In genomic region chrX:140428252-140428651, GRCm38 (mm10) we compare ENCODE assay signal across 14 mouse cellular contexts. TPM values are rescaled to one million over a fixed set of nuclear protein-coding genes. Genes with fewer than 3 reads are reported as not detected.
A peak's percentile ranks its signal among the peaks of the same experiment; 100 is the strongest.
DNase-seq lines count a peak whose midpoint lies in the region; ATAC-seq and TF ChIP-seq lines count a peak whose summit lies in the region.
"Had no signal": no experiment of that assay in that cellular context is flagged by ENCODE, and none has a peak within 500 bp of the region (broad histone marks: within the 10 kb centered on the region; RNA-seq: fewer than 3 reads in every experiment).

No protein-coding gene starts in this region.

- H3K27me3 ChIP-seq in liver, embryonic 14.5 days (ENCODE audit: control insufficient read depth, insufficient read depth, low read length), result no peaks in the 10 kb centered on the region
- H3K27me3 ChIP-seq in liver, embryonic 12.5 days (replicated peaks), result peaks cover 19% of the 10 kb centered on the region; the same call in 1 of the 2 replicates
- H3K27me3 ChIP-seq: lung, embryonic 15.5 days had no signal

- TF ChIP-seq CTCF in gastrocnemius, adult 2 months (IDR thresholded peaks at IDR 0.05), result peak; percentile 13; the same call in 1 of the 2 replicates
- peak; percentile 42; the same call in 1 of the 2 replicates for TF ChIP-seq CTCF in liver, embryonic 14.5 days (IDR thresholded peaks at IDR 0.05; ENCODE audit: low read depth)

- no peak overlapping the region for H3K27ac ChIP-seq in gastrocnemius, adult 2 months
- no peak overlapping the region for H3K27ac ChIP-seq in liver, embryonic 14.5 days
- H3K27ac ChIP-seq in liver, embryonic 12.5 days, result no peak overlapping the region
- H3K27ac ChIP-seq: hindbrain, embryonic 12.5 days; lung, embryonic 15.5 days had no signal

- no peaks in the 10 kb centered on the region for H3K36me3 ChIP-seq in liver, embryonic 14.5 days (replicated peaks; ENCODE audit: control insufficient read depth, insufficient read depth, low read depth)
- no peaks in the 10 kb centered on the region for H3K36me3 ChIP-seq in liver, embryonic 12.5 days
- H3K36me3 ChIP-seq: hindbrain, embryonic 12.5 days; lung, embryonic 15.5 days had no signal

- H3K4me2 ChIP-seq in liver, embryonic 14.5 days (ENCODE audit: low read depth), result no peak overlapping the region
- H3K4me2 ChIP-seq in liver, embryonic 12.5 days, result no peak overlapping the region
- H3K4me2 ChIP-seq: hindbrain, embryonic 12.5 days; lung, embryonic 15.5 days had no signal

- H3K9me3 ChIP-seq in liver, embryonic 14.5 days (ENCODE audit: control insufficient read depth, low read length), result no peaks in the 10 kb centered on the region
- H3K9me3 ChIP-seq in liver, embryonic 12.5 days (replicated peaks), result no peaks in the 10 kb centered on the region
- H3K9me3 ChIP-seq: hindbrain, embryonic 12.5 days; lung, embryonic 15.5 days had no signal

- WGBS in liver, embryonic 14.5 days (ENCODE audit: insufficient replicate concordance), result 61% methylated on average over 7 of the region's 8 CpGs
- 60% methylated on average over 8 of the region's 8 CpGs for WGBS in liver, embryonic 12.5 days (ENCODE audit: insufficient replicate concordance)

- no peak for ATAC-seq in liver, embryonic 14.5 days (ENCODE audit: insufficient read depth)
- no peak for ATAC-seq in liver, embryonic 12.5 days
- 0 out of 2 replicates have a peak, but pooled peaks have one; percentile 25 for ATAC-seq in granulocyte monocyte progenitor cell, adult 5-6 weeks (replicated peaks; ENCODE audit: poor library complexity, severe bottlenecking)

- H3K4me1 ChIP-seq in liver, embryonic 14.5 days (replicated peaks; ENCODE audit: control insufficient read depth in 2 of 2, insufficient read depth in 2 of 2, low read length in 1 of 2), result no peaks in the 10 kb centered on the region
- no peaks in the 10 kb centered on the region for H3K4me1 ChIP-seq in liver, embryonic 12.5 days
- H3K4me1 ChIP-seq: hindbrain, embryonic 12.5 days; lung, embryonic 15.5 days had no signal

- H3K4me3 ChIP-seq in gastrocnemius, adult 2 months, result no peak overlapping the region
- no peak overlapping the region for H3K4me3 ChIP-seq in liver, embryonic 14.5 days (ENCODE audit: insufficient read depth in 1 of 2, low read depth in 2 of 2, low read length in 2 of 2)
- no peak overlapping the region for H3K4me3 ChIP-seq in liver, embryonic 12.5 days
- H3K4me3 ChIP-seq: hindbrain, embryonic 12.5 days; lung, embryonic 15.5 days had no signal

- intact Hi-C loops in gastrocnemius, adult 2 months (cut with DNase I), result no loop called here

- DNase-seq in gastrocnemius, adult 2 months, result no peak
- no peak for DNase-seq in gastrocnemius, adult 18-20 months (ENCODE audit: low spot score)
- no peak for DNase-seq in liver, embryonic 14.5 days (ENCODE audit: low read depth in 3 of 3, low spot score in 3 of 3)
- peak; percentile 15 for DNase-seq in thymus, postnatal 0 days (ENCODE audit: low spot score)
- no peak for DNase-seq in urinary bladder, postnatal 4 days (ENCODE audit: low spot score in 2 of 2)
- no peak for DNase-seq in adrenal gland, postnatal 14 days
- DNase-seq: adrenal gland, postnatal 10 days; cerebellum, adult 9-10 months; gastrocnemius, postnatal 25 days; retina, postnatal 1 day had no signal

- no peak for TF ChIP-seq EP300 in liver, embryonic 14.5 days (IDR thresholded peaks at IDR 0.05; ENCODE audit: low read depth)

- no peak overlapping the region for H3K9ac ChIP-seq in liver, embryonic 14.5 days (replicated peaks)
- no peak overlapping the region for H3K9ac ChIP-seq in liver, embryonic 12.5 days
- H3K9ac ChIP-seq: hindbrain, embryonic 12.5 days; lung, embryonic 15.5 days had no signal

RNA-seq across cellular contexts. Expression of gene Prps1, which starts 28.2 kb away (rescaled TPM):
- total RNA-seq in gastrocnemius, adult 2 months (2021), result 10 to 100 TPM; 33.7 to 38.2 TPM
- 10 to 100 TPM; 38.4 to 40.8 TPM for total RNA-seq in gastrocnemius, adult 18-20 months (2021)
- polyA plus RNA-seq in liver, embryonic 14.5 days (2012; rRNA removed), result 14.3 and 16.8 TPM in 2 replicates
- polyA plus RNA-seq in liver, embryonic 14.5 days (2014; fragmentation: Nextera tagmentation; extraction: Ambion mirVana), result 35.5 and 41.9 TPM in 2 replicates
- polyA plus RNA-seq in liver, embryonic 12.5 days (2016; fragmentation: Nextera tagmentation; extraction: Ambion mirVana), result 57.6 and 61.0 TPM in 2 replicates
- 63.6 and 69.8 TPM in 2 replicates for total RNA-seq in granulocyte monocyte progenitor cell, adult 5-6 weeks (2014; fragmentation: Nextera tagmentation)
- total RNA-seq in granulocyte monocyte progenitor cell, adult 5-6 weeks (2017), result 56.4 and 78.2 TPM in 2 replicates
- 71.9 and 72.7 TPM in 2 replicates for polyA plus RNA-seq in thymus, postnatal 0 days (2015; fragmentation: Nextera tagmentation; extraction: Ambion mirVana)
- 18.7 and 19.7 TPM in 2 replicates for total RNA-seq in adrenal gland, postnatal 14 days (2021)
